Mouse (Mus musculus) gastrocnemius, postnatal 36 days (tissue): ENCODE data around the gene Cacna1d. TPM values are rescaled to one million over a fixed set of nuclear protein-coding genes. Genes with fewer than 3 reads are reported as not detected.

Experiments used
- DNase-seq, 2 experiments: peaks; one replicate each; pipeline ENCODE4 v3.0.0; 2022
- intact Hi-C: fragments of 180-260 bp; cut with DNase I; formaldehyde crosslinking; loops from one replicate; pipeline ENCODE4 v1.15.1; 2025
- total RNA-seq, 2 experiments: library from RNA; stranded (reverse); gene quantifications; 2 replicates each; pipeline ENCODE4 v1.2.3; 2021

Cacna1d gene
- total RNA-seq, 2 experiments from 2014 or later, result 0.26 to 0.91 TPM

GRCm38 (mm10) chr14:30343740-30344139 is 147.5 kb downstream of the Cacna1d start:
- intact Hi-C loops, result no loop called here
- no peak for DNase-seq

- DNase-seq, result no peak
- intact Hi-C loops, result no loop called here
Observed at GRCm38 (mm10) chr14:30341825-30342590, 149.2 kb downstream of the Cacna1d start.

- intact Hi-C loops, result no loop called here
- DNase-seq, result no peak
Observed at GRCm38 (mm10) chr14:30340140-30340539, 151.1 kb downstream of the Cacna1d start.

- intact Hi-C loops, result no loop called here
- no peak for DNase-seq
Observed at GRCm38 (mm10) chr14:30331856-30332255, 159.4 kb downstream of the Cacna1d start.

- intact Hi-C loops, result no loop called here
- DNase-seq, result no peak
Observed at GRCm38 (mm10) chr14:30330416-30331181, 160.7 kb downstream of the Cacna1d start.

GRCm38 (mm10) chr14:30329109-30329508 is 162.1 kb downstream of the Cacna1d start:
- no peak for DNase-seq
- intact Hi-C loops, result no loop called here

GRCm38 (mm10) chr14:30327452-30327851 is 163.8 kb downstream of the Cacna1d start:
- DNase-seq, result no peak
- intact Hi-C loops, result no loop called here

GRCm38 (mm10) chr14:30327051-30327450 is 164.2 kb downstream of the Cacna1d start:
- DNase-seq, result no peak
- intact Hi-C loops, result no loop called here

- intact Hi-C loops, result no loop called here
- no peak for DNase-seq
Observed at GRCm38 (mm10) chr14:30326226-30326625, 165.0 kb downstream of the Cacna1d start.

GRCm38 (mm10) chr14:30324994-30325393 is 166.3 kb downstream of the Cacna1d start:
- no peak for DNase-seq
- intact Hi-C loops, result no loop called here

- intact Hi-C loops, result no loop called here
- no peak for DNase-seq
Observed at GRCm38 (mm10) chr14:30318715-30319437, 172.4 kb downstream of the Cacna1d start.

- DNase-seq, result no peak
- intact Hi-C loops, result no loop called here
Observed at GRCm38 (mm10) chr14:30318293-30318692, 173.0 kb downstream of the Cacna1d start.

- no peak for DNase-seq
- intact Hi-C loops, result no loop called here
Observed at GRCm38 (mm10) chr14:30317616-30318015, 173.6 kb downstream of the Cacna1d start.

- intact Hi-C loops, result no loop called here
- DNase-seq, result no peak
Observed at GRCm38 (mm10) chr14:30311206-30311889, 179.9 kb downstream of the Cacna1d start.

- no peak for DNase-seq
- intact Hi-C loops, result no loop called here
Observed at GRCm38 (mm10) chr14:30310236-30310635, 181.0 kb downstream of the Cacna1d start.

GRCm38 (mm10) chr14:30306221-30306620 is 185.0 kb downstream of the Cacna1d start:
- no peak for DNase-seq
- intact Hi-C loops, result no loop called here

- no peak for DNase-seq
- intact Hi-C loops, result no loop called here
Observed at GRCm38 (mm10) chr14:30299946-30300345, 191.3 kb downstream of the Cacna1d start.

GRCm38 (mm10) chr14:30297492-30297891 is 193.8 kb downstream of the Cacna1d start:
- no peak for DNase-seq
- intact Hi-C loops, result no loop called here

- intact Hi-C loops, result no loop called here
Observed at GRCm38 (mm10) chr14:30292135-30292463, 199.2 kb downstream of the Cacna1d start.

GRCm38 (mm10) chr14:30291389-30292134 is 199.7 kb downstream of the Cacna1d start:
- intact Hi-C loops, result no loop called here
- no peak for DNase-seq

More at GRCm38 (mm10) chr14:30292135-30292463, 199.2 kb downstream of the Cacna1d start:
- DNase-seq, result no peak
